In the genomic region with DNA sequence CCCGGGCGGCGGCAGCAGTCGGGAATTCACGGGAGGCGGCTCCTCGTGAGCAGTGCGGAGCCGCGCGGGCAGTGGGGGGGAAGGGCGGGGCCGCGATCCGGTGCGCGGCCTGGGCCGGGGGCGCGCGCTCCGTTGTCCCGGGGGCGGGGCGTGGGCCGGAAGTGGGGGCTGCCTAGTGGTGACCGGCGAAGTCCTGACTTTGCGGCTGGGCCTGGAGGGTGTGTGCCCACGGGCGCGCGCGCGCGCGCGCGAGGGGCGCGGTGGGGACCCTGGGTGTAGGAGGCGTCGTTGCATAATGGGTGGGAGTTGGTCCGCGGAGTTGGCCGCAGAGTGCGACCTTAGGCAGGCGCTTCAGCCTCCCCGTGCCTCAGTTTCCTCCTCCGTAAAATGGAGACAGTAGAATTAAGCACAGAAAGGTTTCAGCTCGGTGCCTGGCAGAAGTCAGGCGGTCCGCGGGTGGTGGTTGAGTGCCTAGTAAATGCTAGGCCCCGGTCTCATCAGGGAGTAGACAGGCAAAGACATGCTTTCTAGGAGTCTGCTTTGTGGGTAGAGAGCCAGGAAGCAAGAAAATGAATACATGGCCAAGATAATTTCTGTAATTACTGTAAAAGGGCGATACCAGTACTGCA, we compare ENCODE assay signal across 9 mouse cellular contexts. TPM values are rescaled to one million over a fixed set of nuclear protein-coding genes. Genes with fewer than 3 reads are reported as not detected.
A peak's percentile ranks its signal among the peaks of the same experiment; 100 is the strongest.
DNase-seq lines count a peak whose midpoint lies in the region; ATAC-seq and TF ChIP-seq lines count a peak whose summit lies in the region.
"Had no signal": no experiment of that assay in that cellular context is flagged by ENCODE, and none has a peak within 500 bp of the region (broad histone marks: within the 10 kb centered on the region; RNA-seq: fewer than 3 reads in every experiment).

No protein-coding gene starts in this region.

- H3K4me2 ChIP-seq in kidney, embryonic 16.5 days (replicated peaks; ENCODE audit: low read depth, low read length): peak overlapping the region; percentile 73
- peak overlapping the region; percentile 74 for H3K4me2 ChIP-seq in hindbrain, embryonic 11.5 days (replicated peaks; ENCODE audit: low read depth, low read length)
- H3K4me2 ChIP-seq in liver, embryonic 12.5 days: peak overlapping the region; percentile 84
- peak overlapping the region; percentile 80 for H3K4me2 ChIP-seq in neural tube, embryonic 13.5 days

- peak overlapping the region; percentile 94 for H3K27ac ChIP-seq in kidney, embryonic 16.5 days (ENCODE audit: low read length)
- H3K27ac ChIP-seq in embryonic facial prominence, embryonic 10.5 days (replicated peaks): peak overlapping the region; percentile 99
- H3K27ac ChIP-seq in hindbrain, embryonic 11.5 days (ENCODE audit: low read depth, low read length): peak overlapping the region; percentile 94
- peak overlapping the region; percentile 93 for H3K27ac ChIP-seq in liver, embryonic 12.5 days
- peak overlapping the region; percentile 95 for H3K27ac ChIP-seq in neural tube, embryonic 13.5 days (replicated peaks)

- H3K4me3 ChIP-seq in kidney, embryonic 16.5 days (ENCODE audit: low read length): peak overlapping the region; percentile 67
- H3K4me3 ChIP-seq in embryonic facial prominence, embryonic 10.5 days: peak overlapping the region; percentile 89
- H3K4me3 ChIP-seq in hindbrain, embryonic 11.5 days (ENCODE audit: low read depth, low read length): peak overlapping the region; percentile 83
- peak overlapping the region; percentile 85 for H3K4me3 ChIP-seq in liver, embryonic 12.5 days
- peak overlapping the region; percentile 81 for H3K4me3 ChIP-seq in neural tube, embryonic 13.5 days

- no peak for DNase-seq in kidney, adult 9 months
- DNase-seq in Patski (ENCODE audit: low read depth, low spot score): no peak
- peak; percentile 89 for DNase-seq in embryonic facial prominence, embryonic 10.5 days (ENCODE audit: low spot score)
- peak; percentile 86 for DNase-seq in hindbrain, embryonic 11.5 days (ENCODE audit: low spot score)
- DNase-seq in spleen, postnatal 10 days (ENCODE audit: low spot score in 2 of 2): no peak

- peak; percentile 89 for ATAC-seq in kidney, embryonic 16.5 days (ENCODE audit: low FRiP score, low TSS enrichment)
- ATAC-seq in Patski: peak; percentile 66
- peak; percentile 91 for ATAC-seq in hindbrain, embryonic 11.5 days (ENCODE audit: low FRiP score)
- ATAC-seq in liver, embryonic 12.5 days: peak; percentile 78
- peak; percentile 88 for ATAC-seq in neural tube, embryonic 13.5 days (ENCODE audit: low read depth)

- H3K36me3 ChIP-seq in kidney, embryonic 16.5 days (ENCODE audit: insufficient read depth, low read length): peaks cover 3% of the 10 kb centered on the region; the same call in 1 of the 2 replicates
- peaks cover 23% of the 10 kb centered on the region for H3K36me3 ChIP-seq in embryonic facial prominence, embryonic 10.5 days (replicated peaks)
- H3K36me3 ChIP-seq in hindbrain, embryonic 11.5 days (ENCODE audit: control insufficient read depth, insufficient read depth, low read length): no peaks in the 10 kb centered on the region
- H3K36me3 ChIP-seq in liver, embryonic 12.5 days: peaks cover 22% of the 10 kb centered on the region
- peaks cover 7% of the 10 kb centered on the region for H3K36me3 ChIP-seq in neural tube, embryonic 13.5 days

- in situ Hi-C loops in Patski (cut with MboI; ENCODE audit: low pct_unique_long_range_greater_than_20kb): no loop called here

- under 1% methylated on average over 47 of the region's 56 CpGs for whole genome bisulfite sequencing in kidney, embryonic 16.5 days
- under 1% methylated on average over 56 of the region's 56 CpGs for WGBS in embryonic facial prominence, embryonic 10.5 days
- under 1% methylated on average over 35 of the region's 56 CpGs for WGBS in hindbrain, embryonic 11.5 days
- WGBS in liver, embryonic 12.5 days (ENCODE audit: insufficient replicate concordance): 2% methylated on average over 45 of the region's 56 CpGs
- under 1% methylated on average over 35 of the region's 56 CpGs for WGBS in neural tube, embryonic 13.5 days

- peaks cover 23% of the 10 kb centered on the region for H3K4me1 ChIP-seq in kidney, embryonic 16.5 days (ENCODE audit: insufficient read depth, low read length)
- H3K4me1 ChIP-seq in embryonic facial prominence, embryonic 10.5 days: peaks cover 22% of the 10 kb centered on the region
- H3K4me1 ChIP-seq in hindbrain, embryonic 11.5 days (replicated peaks; ENCODE audit: control insufficient read depth, insufficient read depth, low read length): peaks cover 5% of the 10 kb centered on the region; the same call in 1 of the 2 replicates
- H3K4me1 ChIP-seq in liver, embryonic 12.5 days: peaks cover 57% of the 10 kb centered on the region
- H3K4me1 ChIP-seq in neural tube, embryonic 13.5 days (replicated peaks): peaks cover 51% of the 10 kb centered on the region

- POLR2A ChIA-PET in Patski (lab: Charles Lee): interaction anchor here (1.4 kb wide), 1 partner anchor 9 kb away, joined by 4 read pairs; no protein-coding TSS in a partner anchor

- TF ChIP-seq CTCF in Patski (IDR thresholded peaks at IDR 0.05): no peak

- H3K9ac ChIP-seq in kidney, embryonic 16.5 days (replicated peaks; ENCODE audit: low read length): peak overlapping the region; percentile 94
- H3K9ac ChIP-seq in hindbrain, embryonic 11.5 days (ENCODE audit: low read depth, low read length): peak overlapping the region; percentile 90
- H3K9ac ChIP-seq in liver, embryonic 12.5 days: peak overlapping the region; percentile 94
- H3K9ac ChIP-seq in neural tube, embryonic 13.5 days: peak overlapping the region; percentile 91

- CTCF ChIA-PET in Patski (lab: Charles Lee): interaction anchor here (0.9 to 1.9 kb wide), 2 partner anchors 11 to 24 kb away, joined by 3 to 4 read pairs; no protein-coding TSS in a partner anchor

- H3K27me3 ChIP-seq in kidney, embryonic 16.5 days (ENCODE audit: insufficient read depth, low read length): no peaks in the 10 kb centered on the region
- no peaks in the 10 kb centered on the region for H3K27me3 ChIP-seq in Patski
- no peaks in the 10 kb centered on the region for H3K27me3 ChIP-seq in embryonic facial prominence, embryonic 10.5 days (replicated peaks; ENCODE audit: low read depth, poor library complexity, severe bottlenecking)
- no peaks in the 10 kb centered on the region for H3K27me3 ChIP-seq in hindbrain, embryonic 11.5 days (ENCODE audit: control insufficient read depth, insufficient read depth, low read length)
- no peaks in the 10 kb centered on the region for H3K27me3 ChIP-seq in liver, embryonic 12.5 days (replicated peaks)
- no peaks in the 10 kb centered on the region for H3K27me3 ChIP-seq in neural tube, embryonic 13.5 days

- H3K9me3 ChIP-seq in kidney, embryonic 16.5 days (ENCODE audit: low read length): no peaks in the 10 kb centered on the region
- no peaks in the 10 kb centered on the region for H3K9me3 ChIP-seq in embryonic facial prominence, embryonic 10.5 days
- no peaks in the 10 kb centered on the region for H3K9me3 ChIP-seq in hindbrain, embryonic 11.5 days (ENCODE audit: control insufficient read depth, low read length)
- H3K9me3 ChIP-seq in liver, embryonic 12.5 days (replicated peaks): no peaks in the 10 kb centered on the region
- H3K9me3 ChIP-seq in neural tube, embryonic 13.5 days: no peaks in the 10 kb centered on the region

RNA-seq across cellular contexts. Expression of gene Mapre1, which starts 0.5 kb away (rescaled TPM):
- 226 and 228 TPM in 2 replicates for polyA plus RNA-seq in kidney, embryonic 16.5 days (2015; fragmentation: Nextera tagmentation; extraction: Ambion mirVana)
- polyA plus RNA-seq in Patski (2021): 118 TPM
- 306 and 312 TPM in 2 replicates for polyA plus RNA-seq in embryonic facial prominence, embryonic 10.5 days (2016; fragmentation: Nextera tagmentation; extraction: Ambion mirVana)
- polyA plus RNA-seq in hindbrain, embryonic 11.5 days (2014; fragmentation: Nextera tagmentation; extraction: Ambion mirVana): 376 and 407 TPM in 2 replicates
- polyA plus RNA-seq in liver, embryonic 12.5 days (2016; fragmentation: Nextera tagmentation; extraction: Ambion mirVana): 199 and 200 TPM in 2 replicates
- polyA plus RNA-seq in neural tube, embryonic 13.5 days (2015; fragmentation: Nextera tagmentation; extraction: Ambion mirVana): 395 and 425 TPM in 2 replicates

RNA-seq across cellular contexts. Expression of gene Efcab8, which starts 38.2 kb away (rescaled TPM):
- 0.09 TPM in 1 of 2 replicates, not detected in the other for polyA plus RNA-seq in kidney, embryonic 16.5 days (2015; fragmentation: Nextera tagmentation; extraction: Ambion mirVana)
- polyA plus RNA-seq in Patski (2021): 0.83 TPM
- polyA plus RNA-seq in embryonic facial prominence, embryonic 10.5 days (2016; fragmentation: Nextera tagmentation; extraction: Ambion mirVana): 0.14 TPM in 1 of 2 replicates, not detected in the other
- polyA plus RNA-seq in hindbrain, embryonic 11.5 days (2014; fragmentation: Nextera tagmentation; extraction: Ambion mirVana): not detected in 2 replicates
- polyA plus RNA-seq in liver, embryonic 12.5 days (2016; fragmentation: Nextera tagmentation; extraction: Ambion mirVana): 0.10 and 0.16 TPM in 2 replicates
- not detected in 2 replicates for polyA plus RNA-seq in neural tube, embryonic 13.5 days (2015; fragmentation: Nextera tagmentation; extraction: Ambion mirVana)

RNA-seq across cellular contexts. Expression of gene Dnmt3c, which starts 45.1 kb away (rescaled TPM):
- not detected in 2 replicates for polyA plus RNA-seq in kidney, embryonic 16.5 days (2015; fragmentation: Nextera tagmentation; extraction: Ambion mirVana)
- polyA plus RNA-seq in Patski (2021): 0.05 TPM
- not detected in 2 replicates for polyA plus RNA-seq in embryonic facial prominence, embryonic 10.5 days (2016; fragmentation: Nextera tagmentation; extraction: Ambion mirVana)
- polyA plus RNA-seq in hindbrain, embryonic 11.5 days (2014; fragmentation: Nextera tagmentation; extraction: Ambion mirVana): 0.10 TPM in 1 of 2 replicates, not detected in the other
- polyA plus RNA-seq in liver, embryonic 12.5 days (2016; fragmentation: Nextera tagmentation; extraction: Ambion mirVana): 0.42 and 0.58 TPM in 2 replicates
- polyA plus RNA-seq in neural tube, embryonic 13.5 days (2015; fragmentation: Nextera tagmentation; extraction: Ambion mirVana): not detected in 2 replicates
- polyA plus RNA-seq: gonadal fat pad, adult 2 months had no signal

Comparison
In these comparisons a context has a peak if more than half of its experiments do, and no peak if none do; other contexts are left out.
1. DNase-seq: peak in embryonic facial prominence, embryonic 10.5 days (single experiment) and hindbrain, embryonic 11.5 days (single experiment); none in kidney, adult 9 months (single experiment), Patski (single experiment) and spleen, postnatal 10 days (0 of 2).
2. Peak in every context shown above with its lines, with median percentiles within 50 percentile points of each other: ATAC-seq, H3K27ac ChIP-seq, H3K4me2 ChIP-seq, H3K4me3 ChIP-seq and H3K9ac ChIP-seq.